Mouse (Mus musculus) lung, postnatal 0 days (tissue): ENCODE measurements around the gene Btnl2. TPM values are rescaled to one million over a fixed set of nuclear protein-coding genes. Genes with fewer than 3 reads are reported as not detected.

Experiments
- ATAC-seq: fragments of 200-750 bp; cut with Nextera tagmentation; 2 replicates; pipeline ENCODE4 v1.8.0; 2017; ENCODE audit warnings: moderate library complexity
- DNase-seq: peaks from one replicate; pipeline ENCODE4 v3.0.0-alpha.2; 2016; ENCODE audit warnings: low spot score
- H3K27ac ChIP-seq: fragments of 300-500 bp; sonication (generic); 2 replicates; pipeline ENCODE4 v1.5.1; 2014; ENCODE audit warnings: antibody characterized with exemption, mild to moderate bottlenecking, low read length, mixed read lengths
- H3K27me3 ChIP-seq: fragments of 300-500 bp; sonication (generic); replicated peaks from 2 replicates; pipeline ENCODE4 v1.6.1; 2014; ENCODE audit warnings: low read length, mixed read lengths; ENCODE audit not compliant: insufficient read depth
- H3K36me3 ChIP-seq: fragments of 300-500 bp; sonication (generic); 2 replicates; pipeline ENCODE4 v1.6.1; 2014; ENCODE audit warnings: low read length, mixed read lengths; ENCODE audit not compliant: insufficient read depth
- H3K4me1 ChIP-seq: fragments of 300-500 bp; sonication (generic); 2 replicates; pipeline ENCODE4 v1.6.1; 2014; ENCODE audit warnings: antibody characterized with exemption, low read depth, low read length, mixed read lengths; ENCODE audit not compliant: insufficient read depth
- H3K4me2 ChIP-seq: fragments of 300-500 bp; sonication (generic); replicated peaks from 2 replicates; pipeline ENCODE4 v1.6.1; 2014; ENCODE audit warnings: low read depth, mild to moderate bottlenecking, low read length, moderate library complexity, mixed read lengths
- H3K4me3 ChIP-seq: fragments of 300-500 bp; sonication (generic); 2 replicates; pipeline ENCODE4 v1.5.1; 2014; ENCODE audit warnings: low read depth, low read length
- H3K9ac ChIP-seq: fragments of 300-500 bp; sonication (generic); replicated peaks from 2 replicates; pipeline ENCODE4 v1.6.1; 2014; ENCODE audit warnings: low read depth, mild to moderate bottlenecking
- H3K9me3 ChIP-seq: fragments of 300-500 bp; sonication (generic); 2 replicates; pipeline ENCODE4 v1.6.1; 2016; ENCODE audit warnings: low read length, mixed read lengths
- CTCF ChIP-seq: IDR thresholded peaks from 2 replicates; pipeline ENCODE4 v1.5.1; 2016; ENCODE audit warnings: antibody characterized with exemption, mild to moderate bottlenecking
- EP300 ChIP-seq: IDR thresholded peaks from 2 replicates; pipeline ENCODE4 v1.6.1; 2016; ENCODE audit warnings: antibody characterized with exemption, mild to moderate bottlenecking, control low read depth
- WGBS: fragments of 180-500 bp; shearing (Covaris S2); extraction: QIAGEN DNeasy Blood & Tissue Kit; methylation state at CpG from one replicate; pipeline ENCODE4 v1.1.7; 2014; 5-methylcytosine and 5-hydroxymethylcytosine counted together
- polyA plus RNA-seq: library from polyadenylated mRNA; unstranded; fragments of >200 nt; fragmentation: Nextera tagmentation; extraction: Ambion mirVana; gene quantifications from 2 replicates; pipeline ENCODE4 v1.2.1, GENCODE M21; 2015

Btnl2 gene
- polyA plus RNA-seq, 1 experiment from 2014 or later = not detected

- no peak overlapping the region for H3K27ac ChIP-seq
- H3K27me3 ChIP-seq = no peaks in the 10 kb centered on the region
- ATAC-seq = no peak
- no peak overlapping the region for H3K9ac ChIP-seq
- no peaks in the 10 kb centered on the region for H3K9me3 ChIP-seq
- H3K4me1 ChIP-seq = no peaks in the 10 kb centered on the region
- H3K4me3 ChIP-seq = 0 out of 2 replicates have a peak overlapping the region, but pooled peaks have one; percentile 42
- TF ChIP-seq CTCF = no peak
- TF ChIP-seq EP300 = no peak
- no peaks in the 10 kb centered on the region for H3K36me3 ChIP-seq
- H3K4me2 ChIP-seq = no peak overlapping the region
- no peak for DNase-seq
- whole genome bisulfite sequencing = 57% methylated on average over 4 of the region's 4 CpGs
These were observed 44.7 kb downstream of the Btnl2 start for GRCm38 (mm10) chr17:34399394-34399715.

- Histone ChIP-seq H3K27ac (no peak overlapping the region), H3K36me3 (no peaks in the 10 kb centered on the region), H3K4me1 (no peaks in the 10 kb centered on the region), H3K9ac (no peak overlapping the region), H3K4me2 (no peak overlapping the region), H3K4me3 (no peak overlapping the region), H3K9me3 (no peaks in the 10 kb centered on the region), H3K27me3 (no peaks in the 10 kb centered on the region)
- peak; percentile 64 for DNase-seq
- WGBS = 20% methylated on average over 6 of the region's 6 CpGs
- TF ChIP-seq CTCF (peak; percentile 88), EP300 (no peak)
- ATAC-seq = no peak
These were observed 56.5 kb downstream of the Btnl2 start for GRCm38 (mm10) chr17:34411117-34411516.

Other genes with a start within 250 kb of the Btnl2 start
- 20.7 and 23.9 TPM in 2 replicates for gene H2-DMa, start 235.3 kb upstream of the Btnl2 start, polyA plus RNA-seq
- gene Brd2, start 232.2 kb upstream of the Btnl2 start, polyA plus RNA-seq = 80.2 and 80.3 TPM in 2 replicates
- gene H2-DMb2, start 211.5 kb upstream of the Btnl2 start, polyA plus RNA-seq = 1.8 and 2.2 TPM in 2 replicates
- gene H2-DMb1, start 201.8 kb upstream of the Btnl2 start, polyA plus RNA-seq = 6.9 and 7.2 TPM in 2 replicates
- gene Tap1, start 167.3 kb upstream of the Btnl2 start, polyA plus RNA-seq = 11.6 and 12.6 TPM in 2 replicates
- gene Psmb9, start 167.1 kb upstream of the Btnl2 start, polyA plus RNA-seq = 16.4 and 17.1 TPM in 2 replicates
- 54.9 and 58.6 TPM in 2 replicates for gene Psmb8, start 157.1 kb upstream of the Btnl2 start, polyA plus RNA-seq
- 23.9 and 26.1 TPM in 2 replicates for gene Tap2, start 151.3 kb upstream of the Btnl2 start, polyA plus RNA-seq
- 0.43 and 1.2 TPM in 2 replicates for gene H2-Ob, start 115.9 kb upstream of the Btnl2 start, polyA plus RNA-seq
- 17.8 and 19.2 TPM in 2 replicates for gene H2-Ab1, start 97.1 kb upstream of the Btnl2 start, polyA plus RNA-seq
- gene H2-Aa, start 67.0 kb upstream of the Btnl2 start, polyA plus RNA-seq = 15.8 and 20.6 TPM in 2 replicates
- gene H2-Eb1, start 49.0 kb upstream of the Btnl2 start, polyA plus RNA-seq = 11.9 and 12.6 TPM in 2 replicates
- not detected in 2 replicates for gene H2-Eb2, start 29.2 kb upstream of the Btnl2 start, polyA plus RNA-seq
- not detected in 2 replicates for gene Btnl1, start 22.3 kb downstream of the Btnl2 start, polyA plus RNA-seq
- 0.24 and 0.74 TPM in 2 replicates for gene BC051142, start 44.0 kb downstream of the Btnl2 start, polyA plus RNA-seq
- 0.10 TPM in 1 of 2 replicates, not detected in the other for gene Btnl4, start 122.5 kb downstream of the Btnl2 start, polyA plus RNA-seq
- 0.11 TPM in 1 of 2 replicates, not detected in the other for gene Btnl6, start 162.5 kb downstream of the Btnl2 start, polyA plus RNA-seq
- gene Notch4, start 209.4 kb downstream of the Btnl2 start, polyA plus RNA-seq = 21.1 and 24.8 TPM in 2 replicates
- 34.7 and 41.0 TPM in 2 replicates for gene Gpsm3, start 235.0 kb downstream of the Btnl2 start, polyA plus RNA-seq
- 15.0 and 15.6 TPM in 2 replicates for gene Pbx2, start 236.4 kb downstream of the Btnl2 start, polyA plus RNA-seq
- gene Ager, start 243.0 kb downstream of the Btnl2 start, polyA plus RNA-seq = 3,782 and 4,046 TPM in 2 replicates
- gene Rnf5, start 248.9 kb downstream of the Btnl2 start, polyA plus RNA-seq = 81.5 and 84.1 TPM in 2 replicates
- gene Agpat1, start 249.4 kb downstream of the Btnl2 start, polyA plus RNA-seq = 35.7 and 40.0 TPM in 2 replicates